Mouse (Mus musculus): ENCODE data around the gene Ldhc.

- TF ChIP-seq CTCF (conservative IDR thresholded peaks at IDR 0.05; ENCODE audit: insufficient read depth, insufficient read length, low read depth, low read length) (no peak), POLR2A (IDR thresholded peaks at IDR 0.05; ENCODE audit: low read depth, low read length) (no peak)
Observed at GRCm38 (mm10) chr7:46834994-46835610, 25.9 kb upstream of the Ldhc start.
